Mouse (Mus musculus) CH12.LX (cell line): ENCODE measurements around the gene Iqschfp.

Experiments used
- CTCF ChIP-seq, 2 experiments: IDR thresholded peaks in 1 of 2; conservative IDR thresholded peaks in 1 of 2; 2 replicates each; pipeline ENCODE4 v1.5.1; 2011 to 2012; ENCODE audit warnings: low read depth in 2 of 2, low read length in 2 of 2, improper control_type of control experiment in 1 of 2, inconsistent platforms in 1 of 2, mild to moderate bottlenecking in 1 of 2, moderate library complexity in 1 of 2
- E2F4 ChIP-seq: IDR thresholded peaks from 2 replicates; pipeline ENCODE4 v1.6.1; 2011; ENCODE audit warnings: low read depth, low read length, improper control_type of control experiment; ENCODE audit not compliant: insufficient replicate concordance
- ETS1 ChIP-seq: conservative IDR thresholded peaks from 2 replicates; pipeline ENCODE4 v1.6.1; 2012; ENCODE audit warnings: low read depth, mild to moderate bottlenecking, inconsistent platforms, low read length, improper control_type of control experiment, moderate library complexity
- HCFC1 ChIP-seq: IDR thresholded peaks from 2 replicates; pipeline ENCODE4 v1.6.1; 2012; ENCODE audit warnings: low read depth, mild to moderate bottlenecking, inconsistent platforms, low read length, improper control_type of control experiment
- NELFE ChIP-seq: IDR thresholded peaks from 2 replicates; pipeline ENCODE4 v1.6.1; 2011; ENCODE audit warnings: low read depth, low read length, improper control_type of control experiment
- NRF1 ChIP-seq: IDR thresholded peaks from 2 replicates; pipeline ENCODE4 v1.6.1; 2014; ENCODE audit warnings: low read depth, mild to moderate bottlenecking, inconsistent platforms, low read length, improper control_type of control experiment, moderate library complexity
- POLR2A ChIP-seq: IDR thresholded peaks from 2 replicates; pipeline ENCODE4 v1.6.1; 2011; ENCODE audit warnings: low read depth, mild to moderate bottlenecking, improper control_type of control experiment, low read length
- POLR2AphosphoS2 ChIP-seq: IDR thresholded peaks from 2 replicates; pipeline ENCODE4 v1.6.1; 2011; ENCODE audit warnings: low read depth, low read length, improper control_type of control experiment
- RCOR1 ChIP-seq: conservative IDR thresholded peaks from 2 replicates; pipeline ENCODE4 v1.6.1; 2012; ENCODE audit warnings: low read depth, mild to moderate bottlenecking, inconsistent platforms, low read length, improper control_type of control experiment
- TBP ChIP-seq: conservative IDR thresholded peaks from 2 replicates; pipeline ENCODE4 v1.6.1; 2011; ENCODE audit warnings: low read depth, low read length, improper control_type of control experiment
- TCF12 ChIP-seq: IDR thresholded peaks from 2 replicates; pipeline ENCODE4 v1.6.1; 2014; ENCODE audit warnings: low read depth, mild to moderate bottlenecking, inconsistent platforms, low read length, improper control_type of control experiment
- UBTF ChIP-seq: IDR thresholded peaks from 2 replicates; pipeline ENCODE4 v1.6.1; 2012; ENCODE audit warnings: low read depth, mild to moderate bottlenecking, inconsistent platforms, low read length, improper control_type of control experiment, moderate library complexity
- USF1 ChIP-seq: IDR thresholded peaks from 2 replicates; pipeline ENCODE4 v1.6.1; 2014; ENCODE audit warnings: low read depth, mild to moderate bottlenecking, inconsistent platforms, low read length, improper control_type of control experiment
- ZC3H11A ChIP-seq: IDR thresholded peaks from 2 replicates; pipeline ENCODE4 v1.6.1; 2012; ENCODE audit warnings: low read depth, mild to moderate bottlenecking, inconsistent platforms, low read length, improper control_type of control experiment

GRCm38 (mm10) chr3:68434897-68435296 is 542.9 kb downstream of the Iqschfp start:
- TF ChIP-seq RCOR1 (no peak), USF1 (no peak), CTCF (conservative IDR thresholded peaks at IDR 0.05 in 1 of 2, IDR thresholded peaks at IDR 0.05 in 1 of 2; ENCODE audit: low read depth in 2 of 2, low read length in 2 of 2) (no peak), TCF12 (no peak), POLR2A (no peak), TBP (no peak), NRF1 (no peak), ZC3H11A (no peak), ETS1 (no peak), POLR2AphosphoS2 (no peak), HCFC1 (no peak), NELFE (no peak), E2F4 (no peak), UBTF (no peak)
